Mouse (Mus musculus) forebrain, embryonic 16.5 days (tissue): Measurements from ENCODE around the gene Snx1. TPM values are rescaled to one million over a fixed set of nuclear protein-coding genes. Genes with fewer than 3 reads are reported as not detected.

Source experiments
- ATAC-seq: fragments of 200-750 bp; cut with Nextera tagmentation; 2 replicates; pipeline ENCODE4 v1.8.0; 2017; ENCODE audit warnings: mild to moderate bottlenecking, moderate library complexity
- H3K27ac ChIP-seq: fragments of 300-500 bp; sonication (generic); 2 replicates; pipeline ENCODE4 v1.5.1; 2014; ENCODE audit warnings: low read length, control low read depth
- H3K27me3 ChIP-seq: fragments of 300-500 bp; sonication (generic); replicated peaks from 2 replicates; pipeline ENCODE4 v1.6.1; 2014; ENCODE audit warnings: low read length; ENCODE audit not compliant: control insufficient read depth, insufficient read depth
- H3K36me3 ChIP-seq: fragments of 300-500 bp; sonication (generic); 2 replicates; pipeline ENCODE4 v1.6.1; 2014; ENCODE audit not compliant: control insufficient read depth, insufficient read depth
- H3K4me1 ChIP-seq: fragments of 300-500 bp; sonication (generic); replicated peaks from 2 replicates; pipeline ENCODE4 v1.6.1; 2014; ENCODE audit warnings: low read length; ENCODE audit not compliant: control insufficient read depth, insufficient read depth
- H3K4me2 ChIP-seq: fragments of 300-500 bp; sonication (generic); 2 replicates; pipeline ENCODE4 v1.6.1; 2014; ENCODE audit warnings: mild to moderate bottlenecking, low read length, control low read depth
- H3K4me3 ChIP-seq: fragments of 300-500 bp; sonication (generic); replicated peaks from 2 replicates; pipeline ENCODE4 v1.5.1; 2014; ENCODE audit warnings: mild to moderate bottlenecking, low read length, control low read depth
- H3K9ac ChIP-seq: fragments of 300-500 bp; sonication (generic); replicated peaks from 2 replicates; pipeline ENCODE4 v1.6.1; 2014; ENCODE audit warnings: low read depth, low read length, control low read depth
- H3K9me3 ChIP-seq: fragments of 300-500 bp; sonication (generic); 2 replicates; pipeline ENCODE4 v1.6.1; 2016; ENCODE audit warnings: low read length; ENCODE audit not compliant: control insufficient read depth
- WGBS: fragments of 180-500 bp; shearing (Covaris S2); extraction: QIAGEN DNeasy Blood & Tissue Kit; methylation state at CpG from one replicate; pipeline ENCODE4 v1.1.7; 2014; 5-methylcytosine and 5-hydroxymethylcytosine counted together
- polyA plus RNA-seq: library from polyadenylated mRNA; unstranded; fragments of >200 nt; fragmentation: Nextera tagmentation; extraction: Ambion mirVana; gene quantifications from 2 replicates; pipeline ENCODE4 v1.2.1, GENCODE M21; 2015

The Snx1 gene
- polyA plus RNA-seq, 1 experiment from 2014 or later, result 101 TPM

DNA sequence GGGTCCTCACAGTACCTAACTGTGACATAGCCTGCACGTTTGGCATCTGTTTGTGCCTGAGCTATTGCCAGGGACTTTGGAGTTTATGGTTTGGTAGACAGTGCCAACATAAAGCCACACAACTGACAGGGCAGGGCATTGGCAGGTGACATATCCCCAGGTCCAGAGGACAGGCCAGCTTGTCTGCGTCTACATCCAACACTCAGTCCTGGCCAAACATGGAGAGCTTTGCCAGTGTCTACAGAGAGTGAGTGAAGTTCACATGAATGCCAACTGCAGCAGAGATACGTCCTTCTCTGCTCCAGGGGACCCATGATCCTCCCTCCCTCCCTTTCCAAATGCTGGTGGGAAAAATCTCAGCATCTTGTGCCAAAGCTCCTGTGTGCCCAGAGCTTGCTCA, 42.2 kb downstream of the Snx1 start:
- Histone ChIP-seq H3K27me3 (no peaks in the 10 kb centered on the region), H3K4me1 (no peaks in the 10 kb centered on the region), H3K4me3 (no peak overlapping the region), H3K9me3 (no peaks in the 10 kb centered on the region), H3K9ac (no peak overlapping the region), H3K36me3 (peaks cover 11% of the 10 kb centered on the region), H3K4me2 (no peak overlapping the region), H3K27ac (no peak overlapping the region)
- ATAC-seq, result no peak
- WGBS, result 88% methylated on average over 3 of the region's 3 CpGs

DNA sequence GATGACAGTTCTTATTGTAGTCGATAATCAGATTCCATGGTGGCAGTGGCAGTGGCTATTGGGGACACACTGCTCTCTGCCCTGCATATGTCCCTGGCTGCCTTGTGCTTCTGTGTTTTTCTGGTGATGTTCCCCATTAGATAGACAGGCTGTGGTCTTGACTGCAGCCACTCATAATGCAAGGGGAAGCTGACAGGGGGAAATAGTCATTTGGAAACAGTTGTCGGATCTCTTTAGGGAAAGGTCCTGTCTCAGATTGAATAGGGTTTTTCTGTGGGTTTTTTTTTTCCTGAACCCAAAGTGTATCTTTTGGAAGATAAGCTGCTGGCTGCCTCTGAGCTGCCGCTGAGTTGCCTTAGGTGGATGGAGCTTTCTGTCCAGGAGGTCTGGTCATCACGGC, 44.4 kb downstream of the Snx1 start:
- 0 out of 2 replicates have a peak, but pooled peaks cover 5% of the 10 kb centered on the region for H3K4me1 ChIP-seq
- H3K4me2 ChIP-seq, result no peak overlapping the region
- no peak overlapping the region for H3K4me3 ChIP-seq
- WGBS, result 90% methylated on average over 4 of the region's 4 CpGs
- H3K27ac ChIP-seq, result no peak overlapping the region
- no peaks in the 10 kb centered on the region for H3K9me3 ChIP-seq
- no peak for ATAC-seq
- H3K9ac ChIP-seq, result no peak overlapping the region
- H3K36me3 ChIP-seq, result no peaks in the 10 kb centered on the region
- H3K27me3 ChIP-seq, result no peaks in the 10 kb centered on the region

DNA sequence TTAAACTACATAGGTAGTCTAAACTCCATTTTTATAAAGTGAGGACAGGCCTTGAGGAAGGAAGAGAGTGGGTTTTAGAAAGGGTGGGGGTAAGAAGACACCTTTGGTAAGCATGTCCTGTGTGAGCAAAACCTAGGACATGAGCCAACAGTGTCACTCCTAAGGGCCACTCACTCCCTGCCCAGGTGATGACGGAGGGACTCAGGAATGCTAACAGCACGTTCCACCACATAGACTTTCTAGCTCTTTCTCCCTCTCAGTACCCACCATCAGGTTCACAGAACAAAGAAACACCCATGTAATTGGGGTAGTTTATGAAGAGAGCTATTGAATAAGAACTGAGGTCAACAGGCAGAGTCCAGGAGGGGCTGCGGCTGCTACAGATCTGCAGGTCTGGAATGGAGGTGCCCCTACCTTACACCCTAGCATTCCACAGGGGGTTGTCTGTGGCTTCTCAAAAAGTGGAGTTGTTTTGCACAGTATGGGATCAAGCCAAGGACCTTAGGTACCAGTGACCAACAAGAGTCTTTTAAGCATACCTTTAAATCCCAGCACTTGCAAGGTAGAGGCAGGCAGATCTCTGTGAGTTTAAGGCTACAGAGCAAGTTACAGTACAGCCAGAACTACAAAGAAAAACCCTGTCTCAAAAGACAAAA, 45.5 kb downstream of the Snx1 start:
- Histone ChIP-seq H3K9ac (no peak overlapping the region), H3K9me3 (no peaks in the 10 kb centered on the region), H3K4me2 (no peak overlapping the region), H3K4me1 (0 out of 2 replicates have a peak, but pooled peaks cover 5% of the 10 kb centered on the region), H3K27ac (no peak overlapping the region), H3K36me3 (no peaks in the 10 kb centered on the region), H3K4me3 (no peak overlapping the region), H3K27me3 (no peaks in the 10 kb centered on the region)
- 71% methylated on average over 3 of the region's 3 CpGs for WGBS
- ATAC-seq, result no peak

DNA sequence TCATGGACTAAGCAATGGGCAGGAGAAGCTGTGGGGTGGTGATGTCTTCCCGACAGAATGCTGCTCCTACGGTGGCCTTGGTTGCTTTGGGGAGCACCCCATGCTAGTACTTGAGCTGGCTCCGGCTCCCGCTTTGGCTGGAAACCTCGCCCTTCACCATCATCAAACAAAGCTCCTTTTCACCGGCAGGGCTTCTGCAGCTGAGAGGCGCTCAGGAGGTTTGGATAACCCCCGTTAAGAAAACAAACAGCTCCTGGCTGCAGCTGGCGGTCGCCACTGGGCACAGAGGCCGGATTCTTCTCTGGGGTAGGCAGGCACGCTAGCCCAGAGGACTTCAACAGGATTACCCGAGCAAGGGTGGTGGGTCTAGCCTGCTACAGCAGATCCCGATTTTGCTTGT, 47.9 kb downstream of the Snx1 start:
- H3K9ac ChIP-seq, result 0 out of 2 replicates have a peak overlapping the region, but pooled peaks have one; percentile 0
- H3K27me3 ChIP-seq, result no peaks in the 10 kb centered on the region
- H3K9me3 ChIP-seq, result no peaks in the 10 kb centered on the region
- WGBS, result 6% methylated on average over 14 of the region's 14 CpGs
- H3K27ac ChIP-seq, result no peak overlapping the region
- no peak overlapping the region for H3K4me2 ChIP-seq
- H3K36me3 ChIP-seq, result no peaks in the 10 kb centered on the region
- H3K4me1 ChIP-seq, result 0 out of 2 replicates have a peak, but pooled peaks cover 5% of the 10 kb centered on the region
- H3K4me3 ChIP-seq, result no peak overlapping the region
- peak; percentile 45 for ATAC-seq

DNA sequence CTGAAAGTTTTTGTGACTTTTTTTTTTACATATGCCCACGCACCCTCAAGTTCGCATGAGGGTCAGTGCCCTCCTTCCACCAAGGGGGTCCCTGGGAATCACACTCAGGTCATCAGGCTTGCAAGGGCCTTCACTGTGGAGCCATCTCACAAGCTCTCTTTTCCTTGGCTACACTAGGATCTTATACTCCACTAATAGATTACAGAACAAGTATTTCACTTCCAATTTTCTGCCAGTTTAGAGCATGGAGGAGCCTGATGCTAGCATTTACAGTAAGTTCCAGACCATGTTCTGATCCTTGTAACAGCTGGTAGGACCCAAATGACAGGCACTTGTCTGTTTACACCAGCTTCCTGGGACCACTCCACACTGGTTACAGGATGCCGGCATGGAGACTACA, 48.3 kb downstream of the Snx1 start:
- Histone ChIP-seq H3K4me3 (no peak overlapping the region), H3K9me3 (no peaks in the 10 kb centered on the region), H3K36me3 (no peaks in the 10 kb centered on the region), H3K9ac (no peak overlapping the region), H3K27ac (no peak overlapping the region), H3K4me1 (0 out of 2 replicates have a peak, but pooled peaks cover 5% of the 10 kb centered on the region), H3K27me3 (no peaks in the 10 kb centered on the region), H3K4me2 (no peak overlapping the region)
- 0 out of 2 replicates have a peak, but pooled peaks have one; percentile 15 for ATAC-seq
- 75% methylated on average over 3 of the region's 3 CpGs for WGBS

DNA sequence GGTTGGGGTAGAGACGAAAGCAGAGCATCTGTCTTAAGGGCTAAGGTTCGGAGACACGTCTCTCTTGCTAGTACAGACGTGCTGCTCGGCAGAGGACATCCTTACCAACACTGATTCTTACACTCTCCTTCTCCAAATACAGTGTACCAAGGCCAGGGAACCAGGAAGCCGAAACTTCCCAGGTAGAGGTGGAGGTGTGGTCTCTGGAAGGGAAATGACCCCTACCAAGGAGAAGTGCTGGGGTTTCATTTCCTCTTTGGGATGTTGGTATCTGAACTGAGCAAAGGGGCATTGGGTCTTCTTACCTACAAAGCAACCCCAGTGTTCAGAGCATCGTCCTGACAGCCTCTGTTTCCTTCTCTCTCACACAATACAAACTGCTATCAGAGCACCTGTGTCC, 53.6 kb downstream of the Snx1 start:
- Histone ChIP-seq H3K27ac (no peak overlapping the region), H3K27me3 (peaks cover 12% of the 10 kb centered on the region), H3K4me3 (no peak overlapping the region), H3K9ac (no peak overlapping the region), H3K4me1 (peaks cover 11% of the 10 kb centered on the region), H3K9me3 (no peaks in the 10 kb centered on the region), H3K4me2 (no peak overlapping the region), H3K36me3 (no peaks in the 10 kb centered on the region)
- no peak for ATAC-seq
- WGBS, result 92% methylated on average over 7 of the region's 7 CpGs

DNA sequence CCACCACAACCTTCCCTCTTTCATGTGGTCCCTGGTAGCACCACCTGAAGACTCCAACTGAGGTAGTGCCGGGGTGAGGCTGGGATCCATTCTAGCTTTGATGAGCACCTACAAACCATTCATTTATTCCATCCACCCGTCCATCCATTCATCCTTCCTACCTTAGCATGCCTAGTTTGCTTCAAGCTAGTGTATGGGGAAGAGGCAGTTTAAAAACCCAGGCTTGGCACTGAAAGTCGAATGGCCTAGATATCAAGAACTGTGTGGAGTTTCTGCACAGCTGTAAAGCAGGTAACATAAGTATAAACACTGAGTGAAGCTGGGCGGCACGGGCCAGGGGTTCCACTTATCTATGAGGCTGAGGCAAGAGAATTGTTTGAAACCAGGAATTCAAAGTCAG, 56.2 kb downstream of the Snx1 start:
- Histone ChIP-seq H3K9me3 (no peaks in the 10 kb centered on the region), H3K36me3 (peaks cover 18% of the 10 kb centered on the region), H3K9ac (no peak overlapping the region), H3K27ac (no peak overlapping the region), H3K4me1 (peaks cover 11% of the 10 kb centered on the region), H3K4me2 (no peak overlapping the region), H3K27me3 (peaks cover 18% of the 10 kb centered on the region), H3K4me3 (no peak overlapping the region)
- WGBS, result 90% methylated on average over 5 of the region's 5 CpGs
- ATAC-seq, result no peak

DNA sequence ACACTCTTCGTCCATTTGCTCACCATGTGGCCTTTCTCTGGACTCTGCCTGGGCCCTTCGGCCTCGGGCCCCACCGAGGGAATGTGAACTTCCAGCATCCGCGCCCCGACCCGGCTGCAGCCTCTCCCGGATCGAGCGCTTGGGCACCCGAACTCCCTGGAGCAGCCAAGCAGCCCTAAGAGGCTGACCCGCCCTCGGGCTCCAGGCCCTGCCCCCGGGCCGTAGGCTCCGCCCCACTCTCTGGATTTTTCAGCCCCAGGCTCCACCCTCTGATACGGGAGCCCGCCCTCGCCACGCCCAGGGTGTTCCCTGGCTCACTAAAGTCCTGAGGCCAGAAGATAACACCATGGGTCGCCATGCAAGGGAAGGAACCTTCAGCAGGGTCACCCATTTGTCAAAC, 56.8 kb downstream of the Snx1 start, which contains the start of gene Snx22:
Gene Snx22 (minus strand): TSS at position 137 of the 400 bp plus-strand sequence.
- H3K9me3 ChIP-seq, result no peaks in the 10 kb centered on the region
- H3K4me2 ChIP-seq, result peak within 1 kb of the TSS; percentile 98
- H3K4me3 ChIP-seq, result peak within 1 kb of the TSS; percentile 59
- no peak within 1 kb of the TSS for H3K27ac ChIP-seq
- peaks cover 11% of the 10 kb centered on the region for H3K4me1 ChIP-seq
- peak; percentile 93 for ATAC-seq
- under 1% methylated on average over 22 of the region's 22 CpGs for WGBS
- H3K36me3 ChIP-seq, result peaks cover 18% of the 10 kb centered on the region
- peaks cover 18% of the 10 kb centered on the region for H3K27me3 ChIP-seq
- peak within 1 kb of the TSS; percentile 70 for H3K9ac ChIP-seq

DNA sequence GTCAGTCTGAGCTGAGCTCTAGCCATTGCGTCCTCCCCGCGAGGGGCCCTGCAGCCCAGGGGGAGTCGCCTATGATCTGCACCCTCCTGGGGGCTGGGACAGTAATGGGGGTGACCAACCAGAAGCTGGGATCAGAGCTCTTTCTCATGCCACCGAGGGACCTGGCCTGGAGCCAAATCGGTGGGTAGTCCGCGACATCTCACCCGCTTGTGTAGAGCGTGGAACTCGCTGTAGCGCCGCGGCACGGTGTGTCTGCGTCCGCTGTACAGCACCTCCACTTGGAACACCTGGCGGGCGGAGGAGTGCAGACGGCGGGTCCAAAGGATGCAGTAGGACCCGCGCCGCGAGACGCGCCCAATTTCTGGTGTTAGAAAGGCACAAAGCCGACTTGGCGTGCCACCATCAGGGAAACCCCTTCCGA, 57.4 kb downstream of the Snx1 start:
- Histone ChIP-seq H3K4me1 (peaks cover 11% of the 10 kb centered on the region), H3K4me3 (peak overlapping the region; percentile 59), H3K4me2 (peak overlapping the region; percentile 98), H3K27me3 (peaks cover 18% of the 10 kb centered on the region), H3K9ac (peak overlapping the region; percentile 70), H3K27ac (no peak overlapping the region), H3K9me3 (no peaks in the 10 kb centered on the region), H3K36me3 (peaks cover 18% of the 10 kb centered on the region)
- ATAC-seq, result peak; percentile 34
- under 1% methylated on average over 30 of the region's 30 CpGs for WGBS
